Mouse (Mus musculus) hematopoietic stem cell, adult 5-6 weeks (primary cell): Measurements from ENCODE around the gene Ubl3. TPM values are rescaled to one million over a fixed set of nuclear protein-coding genes. Genes with fewer than 3 reads are reported as not detected.

ENCODE experiments used
- ATAC-seq, 2 experiments: fragments of 125-278 bp in 1 of 2; replicated peaks in 1 of 2; 2 replicates each; pipeline ENCODE4 v1.8.0; 2016 to 2017; ENCODE audit warnings: inconsistent platforms in 2 of 2, mild to moderate bottlenecking in 2 of 2, moderate number of reproducible peaks in 2 of 2, low read depth in 1 of 2, moderate TSS enrichment in 1 of 2; ENCODE audit not compliant: low FRiP score in 2 of 2, poor library complexity in 2 of 2, severe bottlenecking in 2 of 2, insufficient read depth in 1 of 2, low TSS enrichment in 1 of 2
- total RNA-seq: library from RNA; stranded (forward); fragments of 172-1452, 232-1000 nt; gene quantifications from 2 replicates; pipeline ENCODE4 v1.2.3, GENCODE M21; 2017

The Ubl3 gene
- total RNA-seq, 1 experiment from 2014 or later: 45.2 TPM

DNA sequence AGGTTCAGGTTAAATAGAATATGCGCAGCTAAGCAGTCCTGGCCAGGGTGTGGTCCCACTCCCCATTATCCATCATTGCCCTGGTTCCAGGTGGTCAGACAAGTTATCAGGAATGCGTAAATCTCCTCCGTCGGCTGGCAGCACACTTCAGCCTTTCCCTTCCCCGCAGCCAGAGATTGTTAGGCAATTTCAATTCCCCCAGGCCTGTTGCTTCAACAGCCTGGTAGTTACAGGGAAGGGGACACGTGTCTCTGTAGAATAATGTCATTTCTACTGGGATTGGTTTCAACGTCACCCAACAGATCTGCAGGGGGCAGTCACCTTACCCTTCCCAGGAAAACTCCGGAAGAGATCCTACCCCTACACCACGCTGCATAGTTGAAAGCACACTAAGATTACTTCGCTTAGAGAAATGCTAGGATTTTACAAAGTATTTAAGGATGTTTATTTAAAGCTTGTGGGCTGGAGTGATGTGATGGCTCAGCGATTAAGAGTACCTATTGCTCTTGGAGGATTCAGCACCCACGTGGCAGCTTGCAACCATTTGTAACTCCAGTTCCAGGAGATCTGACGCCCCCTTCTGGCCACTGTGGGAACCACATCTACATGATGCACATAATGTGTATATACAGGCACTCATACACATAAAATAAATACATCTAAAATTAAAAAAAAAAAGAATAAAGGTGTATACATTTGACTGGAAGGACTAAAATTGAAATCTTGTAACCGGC, 18.1 kb upstream of the Ubl3 start:
- no peak for ATAC-seq

DNA sequence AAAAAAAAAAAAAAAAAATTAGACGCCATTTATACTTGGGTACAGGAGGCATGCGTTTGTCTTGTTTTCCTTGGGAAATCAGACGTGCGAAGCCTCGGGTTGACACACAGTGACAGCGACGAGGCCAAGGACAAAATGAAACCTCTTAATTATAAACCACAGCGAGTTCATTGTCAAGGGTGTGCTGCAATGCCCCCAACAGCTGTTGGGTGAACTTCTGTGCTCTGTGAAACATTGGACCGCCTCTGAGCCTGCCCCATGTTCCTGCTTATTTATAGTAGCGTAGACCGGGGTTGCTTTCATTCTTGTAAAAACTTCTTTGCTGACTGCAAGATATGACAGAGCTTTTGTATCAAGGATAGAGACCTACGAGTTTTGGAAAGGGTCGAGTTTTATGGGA, 16.9 kb upstream of the Ubl3 start:
- no peak for ATAC-seq

DNA sequence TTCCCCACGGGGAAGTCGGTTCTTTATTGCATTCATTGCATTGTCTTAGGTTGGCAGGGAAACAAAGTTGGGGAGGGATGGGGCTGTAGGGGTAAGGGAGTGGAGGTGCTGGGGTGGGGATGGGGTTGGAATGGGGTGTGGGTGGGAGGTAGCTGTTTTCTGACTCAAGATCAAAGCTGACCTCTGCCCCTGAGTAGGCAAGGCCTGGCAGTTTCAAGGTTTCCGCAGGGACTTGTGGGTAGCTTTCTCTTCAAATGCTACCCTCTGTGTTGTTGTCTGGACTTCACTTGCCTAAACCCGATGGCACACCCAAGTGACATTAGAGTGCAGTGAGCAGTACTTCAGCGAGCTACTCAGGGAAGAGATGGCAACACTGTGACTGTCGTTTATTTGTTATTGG, 13.0 kb upstream of the Ubl3 start:
- no peak for ATAC-seq

DNA sequence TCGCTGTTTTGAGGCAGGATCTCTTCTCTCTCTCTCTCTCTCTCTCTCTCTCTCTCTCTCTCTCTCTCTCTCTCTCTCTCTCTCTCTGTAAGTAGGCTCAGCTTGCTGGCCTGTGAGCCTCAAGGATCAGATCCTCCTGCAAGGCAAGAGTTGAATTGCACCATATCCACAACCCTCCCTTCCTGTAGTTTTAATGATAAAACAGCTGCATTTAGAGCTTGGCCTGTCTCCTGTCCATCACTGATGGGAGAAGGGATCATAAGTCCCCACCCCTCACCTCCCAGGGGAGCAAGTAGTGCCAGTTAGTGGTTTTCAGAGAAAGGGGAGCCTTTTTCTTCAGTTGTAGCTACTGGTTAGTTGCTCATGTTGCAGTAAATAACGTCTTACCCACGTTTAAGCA, 11.5 kb upstream of the Ubl3 start:
- no peak for ATAC-seq

DNA sequence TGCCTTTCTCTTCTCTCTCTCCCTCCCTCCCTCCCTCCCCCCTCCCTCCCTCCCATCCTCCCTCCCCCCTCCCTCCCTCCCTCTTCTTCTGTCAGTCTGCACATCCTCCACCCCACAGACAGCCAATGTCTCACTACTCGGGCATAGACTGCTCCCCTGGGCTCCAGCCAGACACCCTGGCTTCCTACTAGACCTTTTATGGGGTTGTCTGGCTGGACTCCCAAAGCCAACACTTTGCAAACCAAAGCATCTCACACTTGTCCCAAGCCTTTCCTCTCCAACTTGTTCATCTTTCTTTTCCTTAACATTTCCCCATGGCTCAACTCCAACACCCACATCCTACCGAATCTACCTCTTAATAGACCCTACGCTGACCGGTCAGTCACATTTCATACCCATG, 10.7 kb upstream of the Ubl3 start:
- ATAC-seq: no peak

DNA sequence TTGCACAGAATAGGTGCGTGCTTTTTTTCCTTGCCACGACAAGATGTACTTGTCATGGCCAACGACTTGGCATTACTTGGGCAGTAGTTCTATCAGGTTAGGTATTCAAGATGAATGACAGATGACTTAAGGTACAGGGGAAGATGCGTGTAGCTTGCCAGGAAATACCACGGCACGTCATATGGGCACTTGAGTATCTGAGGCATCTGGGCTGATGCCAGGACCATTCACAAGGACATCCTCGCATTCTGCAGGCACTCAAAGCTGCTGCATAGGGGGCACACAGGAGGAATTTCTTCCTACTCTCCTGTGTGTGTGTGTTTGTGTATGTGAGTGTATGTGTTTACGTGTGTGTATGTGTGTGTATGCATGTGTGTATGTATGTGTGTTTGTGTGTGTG, 9.6 kb upstream of the Ubl3 start:
- no peak for ATAC-seq

DNA sequence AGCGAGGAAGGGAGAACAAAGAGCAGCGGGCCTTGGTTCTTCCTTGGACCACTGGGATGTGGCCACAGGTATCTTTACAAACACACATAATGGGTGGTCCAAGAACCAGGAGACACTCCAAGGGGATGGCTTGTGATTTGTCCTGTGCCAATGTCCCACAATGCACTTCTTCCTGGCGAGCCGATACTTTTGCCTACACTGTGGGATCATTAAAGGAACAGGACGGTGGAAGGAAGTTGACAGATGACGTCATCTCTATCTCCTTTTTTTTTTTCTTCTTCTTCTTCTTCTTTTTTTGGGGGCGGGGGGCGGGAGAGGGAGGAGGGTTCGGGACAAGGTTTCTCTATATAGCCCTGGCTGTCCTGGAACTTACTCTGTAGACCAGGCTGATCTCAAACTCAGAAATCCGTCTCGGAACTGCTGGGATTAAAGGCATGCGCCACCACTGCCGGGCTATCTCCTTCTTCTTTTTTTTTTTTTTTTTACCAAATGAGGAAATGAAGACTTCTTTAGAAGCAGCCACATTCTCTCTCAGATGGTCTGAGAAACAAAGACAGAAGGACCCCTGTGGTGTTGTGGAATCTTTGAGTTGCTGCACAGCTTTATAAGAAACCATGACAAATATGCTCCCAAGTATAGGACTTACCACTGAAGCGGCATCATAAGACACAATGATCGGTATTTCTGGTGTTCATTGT, 6.8 kb upstream of the Ubl3 start:
- no peak for ATAC-seq

DNA sequence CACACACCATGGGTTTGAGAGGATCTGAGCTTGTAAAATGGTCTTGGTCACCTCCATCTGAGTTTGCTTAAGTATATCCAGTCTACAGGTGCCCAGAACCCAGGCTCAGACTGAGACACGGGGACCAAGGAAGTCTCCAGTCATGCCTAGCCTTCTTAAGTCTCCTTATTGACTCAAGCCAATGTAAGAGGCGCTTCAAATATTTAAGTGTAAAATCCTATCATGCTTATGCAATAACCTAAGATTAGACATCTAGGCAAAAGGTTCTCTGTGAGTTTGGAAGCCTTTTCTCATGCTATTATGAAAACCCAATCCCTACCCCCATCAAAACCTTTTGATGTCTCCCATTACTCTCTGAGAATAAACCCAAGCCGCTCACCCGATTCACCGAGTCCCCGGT, 5.9 kb upstream of the Ubl3 start:
- ATAC-seq: no peak

DNA sequence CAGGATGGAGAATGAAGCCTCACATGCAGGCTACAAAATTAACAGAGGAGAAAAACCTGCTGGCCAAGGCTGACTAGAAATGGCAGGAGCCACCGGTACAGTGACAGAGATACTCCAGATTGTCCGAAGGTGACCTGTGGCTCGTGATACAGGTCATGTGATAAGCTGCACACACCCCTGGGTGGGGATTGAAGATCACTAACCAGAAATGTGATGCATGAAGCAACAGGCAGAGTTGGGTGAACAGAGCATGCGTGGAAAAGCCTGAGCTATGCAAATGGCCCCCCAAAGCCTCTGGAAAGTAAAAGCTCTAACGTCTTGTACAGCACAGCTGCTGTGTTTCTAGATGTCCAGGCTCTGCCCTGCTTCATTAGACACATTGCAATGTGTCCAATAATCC, 3.9 kb upstream of the Ubl3 start:
- no peak for ATAC-seq

DNA sequence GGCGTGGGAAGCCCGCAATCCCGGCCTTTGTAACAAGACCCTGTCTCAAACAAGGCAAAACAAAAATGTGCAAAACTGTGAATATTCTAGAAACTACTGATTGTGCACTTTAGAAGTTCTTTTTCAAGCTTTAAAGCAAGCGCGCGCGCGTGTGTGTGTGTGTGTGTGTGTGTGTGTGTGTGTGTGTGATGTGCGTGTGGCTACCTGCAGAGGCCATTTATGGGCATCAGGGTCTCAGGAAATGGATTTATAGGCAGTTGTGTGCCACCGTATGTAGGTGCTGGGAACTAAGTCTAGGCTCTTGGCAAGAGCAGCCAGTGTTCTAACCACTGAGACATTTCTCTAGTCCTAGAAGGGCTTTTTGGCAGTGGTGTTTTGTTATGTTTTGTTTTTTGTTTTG, 2.6 kb upstream of the Ubl3 start:
- ATAC-seq: no peak

DNA sequence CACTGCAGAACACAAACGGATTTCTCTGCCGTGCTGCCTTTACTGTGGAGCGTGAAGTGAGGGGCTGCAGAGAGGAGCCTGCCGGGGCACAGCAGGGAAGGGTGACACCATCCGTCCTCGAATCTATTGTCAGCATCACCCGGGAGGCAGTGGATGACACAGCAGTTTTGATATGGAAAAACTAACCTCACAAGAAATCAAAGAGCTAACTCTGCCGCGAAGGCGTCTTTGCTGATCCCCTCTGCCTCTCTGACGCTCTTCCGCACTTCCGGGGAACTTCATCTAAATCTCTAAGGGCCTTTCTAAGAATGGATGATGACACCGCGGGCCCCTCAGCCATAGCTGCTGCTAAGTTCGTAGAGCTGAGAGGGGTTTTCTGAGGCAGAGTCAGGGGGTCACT, 2.1 kb upstream of the Ubl3 start:
- peak; percentile 3 to 19; a peak in 1 of 4 replicates for ATAC-seq

DNA sequence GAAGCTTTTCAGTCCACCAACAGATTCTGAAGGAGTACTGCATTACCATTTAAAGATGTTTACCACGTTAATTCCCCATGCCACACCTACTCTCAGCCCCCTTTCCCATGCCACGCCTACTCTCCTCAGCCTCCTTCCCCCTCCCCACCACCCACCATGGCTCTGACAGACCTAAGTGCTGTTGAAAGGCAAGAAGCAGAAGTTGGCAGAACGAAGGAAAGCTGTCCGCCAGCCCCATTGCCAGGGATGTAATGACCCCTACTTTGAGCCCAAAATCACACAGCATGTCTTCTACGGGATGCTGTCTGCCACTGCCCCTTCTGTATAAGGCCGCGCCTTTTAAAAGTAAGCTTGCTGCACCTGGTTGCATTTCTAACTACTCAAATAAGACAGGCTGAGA, 1.7 kb upstream of the Ubl3 start:
- peak; percentile 19 to 25; a peak in 3 of 4 replicates for ATAC-seq

DNA sequence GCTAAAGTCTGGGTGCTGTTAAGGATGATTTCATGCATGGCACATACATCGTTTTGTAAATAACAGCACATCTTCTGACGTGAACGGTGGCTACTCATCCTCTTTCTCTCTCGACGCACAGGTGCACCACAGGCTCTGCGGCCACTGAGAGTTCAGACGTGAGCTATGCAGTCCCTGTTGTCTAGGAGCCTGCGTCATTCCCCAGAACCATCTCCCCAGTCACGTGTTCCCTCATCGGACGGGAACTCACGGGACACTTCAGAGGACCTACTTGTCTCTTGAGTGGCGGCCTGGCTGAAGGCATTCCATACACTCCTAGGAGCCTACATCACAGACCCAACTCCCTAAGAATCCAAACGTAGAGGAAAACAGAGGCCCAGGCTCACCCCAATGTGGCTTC, 1.1 kb upstream of the Ubl3 start:
- no peak for ATAC-seq

DNA sequence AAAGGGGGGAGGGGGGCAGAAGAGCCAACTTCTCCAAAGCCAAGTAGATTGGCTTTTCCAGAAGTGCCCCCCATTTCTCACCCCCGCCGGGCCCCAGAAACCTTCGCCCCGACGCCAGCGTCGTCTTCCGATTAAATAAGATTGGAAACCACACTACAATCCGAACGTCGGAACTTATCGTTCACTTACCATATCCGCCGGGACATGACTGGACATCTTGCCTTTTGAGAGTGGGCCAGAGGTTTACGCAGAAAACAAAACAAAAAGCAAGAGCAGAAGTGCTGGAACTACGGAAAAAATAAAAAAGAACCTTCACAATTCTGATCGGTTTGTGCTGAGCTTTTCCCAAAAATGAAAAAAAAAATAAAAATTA, 839 bp downstream of the Ubl3 start:
- peak; percentile 27 to 40 for ATAC-seq

DNA sequence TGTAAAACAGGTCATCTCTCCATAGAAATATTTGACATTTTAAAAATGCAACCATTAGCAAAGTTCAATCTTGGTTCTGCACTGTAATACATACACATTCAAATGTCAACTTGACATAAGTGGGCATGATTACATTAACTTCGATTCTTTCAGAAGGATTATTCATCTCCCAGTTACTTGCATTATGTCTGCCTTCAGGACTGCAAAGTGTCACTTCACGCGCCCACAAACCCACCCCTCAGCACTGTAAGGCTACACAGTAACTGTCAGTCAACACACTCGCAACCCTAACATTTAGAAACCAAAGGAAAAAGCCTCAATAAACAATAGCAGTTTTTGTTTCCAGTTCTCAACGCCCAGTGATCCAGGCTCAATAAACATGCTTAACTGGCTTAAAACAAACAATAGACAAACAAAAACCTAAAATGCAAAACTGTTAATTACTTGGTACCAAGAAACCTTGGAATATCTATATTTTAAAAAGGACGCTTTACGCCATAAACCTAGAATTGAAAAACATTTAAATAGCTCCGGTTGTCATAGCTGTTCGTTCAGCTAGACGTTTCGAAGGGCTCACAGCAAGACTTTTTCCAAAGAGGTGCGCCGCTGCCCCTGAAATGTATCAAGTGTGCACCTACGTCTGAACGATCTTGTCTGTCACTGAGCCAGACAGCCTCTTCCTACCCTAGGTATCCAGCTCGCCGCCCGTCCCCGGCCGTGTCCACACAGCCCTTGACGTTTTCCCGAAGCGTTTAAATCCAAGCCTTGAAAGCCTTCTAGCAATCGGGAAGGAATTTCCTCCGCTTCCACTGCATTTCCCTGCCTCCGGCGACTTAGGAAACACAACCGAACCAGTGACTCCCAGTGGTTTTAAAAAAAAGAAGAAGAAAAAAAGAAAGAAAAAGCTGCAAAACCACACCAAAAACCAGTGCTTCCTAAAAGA, 1.5 kb downstream of the Ubl3 start:
- no peak for ATAC-seq

DNA sequence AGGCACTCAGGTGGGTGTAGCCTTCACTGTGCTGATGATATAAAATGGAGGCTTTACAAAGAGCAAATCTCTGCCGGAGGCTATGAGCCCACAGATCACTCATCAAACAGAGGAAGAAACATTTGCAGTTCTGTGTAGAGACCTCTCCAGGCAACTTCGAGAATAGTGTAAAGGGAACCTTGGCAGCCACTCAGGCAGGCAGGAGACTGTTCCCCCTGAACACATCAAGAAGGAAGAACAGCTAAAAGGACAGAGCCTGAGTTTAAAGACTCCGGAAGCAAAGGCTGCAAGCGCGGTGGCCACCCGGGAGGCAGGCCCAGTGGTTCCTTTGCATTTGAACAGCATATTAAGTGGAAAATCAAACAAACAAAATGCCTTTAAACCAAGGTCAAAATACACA, 2.2 kb downstream of the Ubl3 start:
- no peak for ATAC-seq

DNA sequence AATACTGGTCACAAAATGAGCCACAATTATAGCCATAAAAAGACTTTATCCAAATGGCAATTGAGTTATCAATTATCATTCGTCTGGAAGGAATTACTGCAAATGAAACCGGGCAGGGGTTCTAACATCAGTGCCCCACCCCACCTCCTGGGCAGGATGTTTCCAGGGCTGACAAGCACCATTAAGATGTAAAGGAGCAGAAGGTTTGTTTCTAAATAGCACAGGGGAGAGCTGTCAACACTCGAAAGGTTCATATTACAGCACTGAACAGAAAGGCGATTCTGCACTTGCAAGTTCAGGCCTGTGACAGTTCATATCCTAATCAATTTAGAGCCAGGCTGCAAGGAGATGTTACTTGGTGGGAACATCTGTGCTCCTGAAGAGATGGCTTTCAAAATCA, 3.3 kb downstream of the Ubl3 start:
- ATAC-seq: no peak

DNA sequence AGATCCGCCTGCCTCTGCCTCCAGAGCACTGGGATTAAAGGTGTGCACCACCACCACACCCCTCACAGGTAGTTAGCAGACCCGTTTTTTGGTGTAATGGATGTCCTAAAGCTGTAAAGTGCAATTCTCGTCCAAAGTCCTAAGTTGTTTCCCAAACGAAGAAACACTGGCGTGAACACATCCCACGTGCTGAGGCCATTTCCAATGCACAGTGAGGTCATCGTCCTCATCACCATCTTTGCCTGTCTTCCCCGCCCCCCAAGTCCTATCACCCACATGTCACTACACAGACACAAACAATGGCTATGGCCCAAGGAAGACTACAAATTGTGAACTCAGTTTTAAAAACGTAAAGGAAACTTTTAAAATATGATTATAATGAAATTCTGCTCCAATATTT, 4.0 kb downstream of the Ubl3 start:
- no peak for ATAC-seq
